Mouse (Mus musculus) midbrain, embryonic 10.5 days (tissue): ENCODE measurements around the gene Olfr266. TPM values are rescaled to one million over a fixed set of nuclear protein-coding genes. Genes with fewer than 3 reads are reported as not detected.

Source experiments
- polyA plus RNA-seq: library from polyadenylated mRNA; unstranded; fragments of >200 nt; fragmentation: Nextera tagmentation; extraction: Ambion mirVana; gene quantifications from 2 replicates; pipeline ENCODE4 v1.2.1, GENCODE M21; 2016

Olfr266 gene
- polyA plus RNA-seq, 1 experiment from 2014 or later, result not detected

Other genes with a start within 250 kb of the Olfr266 start
- 14.0 and 16.8 TPM in 2 replicates for gene Lrif1, start 141.3 kb downstream of the Olfr266 start, polyA plus RNA-seq
- gene Cd53, start 36.1 kb downstream of the Olfr266 start, polyA plus RNA-seq, result 3.5 and 3.8 TPM in 2 replicates
- gene Kcna3, start 209.9 kb upstream of the Olfr266 start, polyA plus RNA-seq, result 3.2 and 3.4 TPM in 2 replicates